Mouse (Mus musculus): ENCODE data around the gene Olfr1233. TPM values are rescaled to one million over a fixed set of nuclear protein-coding genes. Genes with fewer than 3 reads are reported as not detected.

Olfr1233 gene
- total RNA-seq (2021): not detected
- long read RNA-seq, experiment 1: 0 reads
- long read RNA-seq, experiment 2: 0 reads

- DNase-seq (ENCODE audit: low spot score in 2 of 2): no peak
- Histone ChIP-seq H3K4me3 (no peak within 1 kb of the TSS), H3K27ac (no peak within 1 kb of the TSS)
- TF ChIP-seq CTCF (conservative IDR thresholded peaks at IDR 0.05): no peak
These were observed at the start of gene Olfr1233 for GRCm38 (mm10) chr2:89342298-89342697. Gene Olfr1233 (minus strand): TSS chr2:89342398.

DNA sequence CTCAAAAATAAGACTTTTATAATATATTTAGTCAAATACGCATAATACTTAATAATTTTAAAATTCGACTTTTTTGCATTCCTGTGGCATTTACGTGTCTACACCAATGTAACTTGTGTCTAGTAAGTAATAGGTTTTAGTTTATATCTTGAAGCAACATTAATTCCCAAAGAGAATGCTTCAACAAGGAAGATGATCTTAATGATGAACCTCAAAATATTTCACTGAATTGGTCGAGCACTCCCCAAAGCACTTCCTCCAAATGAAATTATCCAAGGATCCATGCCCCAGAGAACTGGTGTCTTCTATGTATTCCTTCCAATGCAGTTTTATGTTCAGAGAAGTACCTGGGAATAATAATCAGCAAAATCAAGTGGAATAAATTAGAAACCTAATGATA is 22.6 kb upstream of the Olfr1233 start, which contains the start of gene Olfr1234:
TSS of gene Olfr1234 (minus strand) at position 101 of the 400 bp plus-strand sequence.
- Histone ChIP-seq H3K27ac (no peak within 1 kb of the TSS), H3K4me3 (no peak within 1 kb of the TSS)
- no peak for DNase-seq (ENCODE audit: low spot score in 2 of 2)
- TF ChIP-seq CTCF (conservative IDR thresholded peaks at IDR 0.05): no peak

GRCm38 (mm10) chr2:89329575-89329974 is 12.6 kb downstream of the Olfr1233 start, which contains the start of gene Olfr1232:
Gene Olfr1232 (minus strand): TSS chr2:89329675.
- TF ChIP-seq CTCF (conservative IDR thresholded peaks at IDR 0.05): no peak
- no peak within 1 kb of the TSS for H3K27ac ChIP-seq
- DNase-seq (ENCODE audit: low spot score in 2 of 2): no peak
- H3K4me3 ChIP-seq: no peak within 1 kb of the TSS

DNA sequence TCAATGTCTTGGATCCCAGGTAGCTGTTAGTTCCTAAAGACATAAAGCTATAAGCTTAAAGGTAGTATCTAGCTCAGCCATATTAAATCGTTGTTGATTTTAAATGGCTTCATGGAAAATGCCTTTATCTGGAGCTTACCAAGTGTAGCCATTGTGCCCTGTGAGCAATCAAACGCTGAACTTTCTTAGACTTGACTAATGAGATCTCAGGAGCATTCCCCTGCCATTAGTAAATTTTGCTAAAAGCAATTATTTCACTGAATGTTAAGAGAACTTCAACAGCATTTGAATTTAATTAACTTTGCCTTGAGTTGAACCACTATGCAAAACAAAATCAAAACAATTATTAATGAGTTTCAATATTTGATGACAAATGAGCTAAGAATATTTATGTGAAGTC is 35.2 kb downstream of the Olfr1233 start, which contains the start of gene Olfr1231:
TSS of gene Olfr1231 (minus strand) at position 101 of the 400 bp plus-strand sequence.
- H3K4me3 ChIP-seq: no peak within 1 kb of the TSS
- no peak for DNase-seq (ENCODE audit: low spot score in 2 of 2)
- no peak for TF ChIP-seq CTCF (conservative IDR thresholded peaks at IDR 0.05)
- no peak within 1 kb of the TSS for H3K27ac ChIP-seq

DNA sequence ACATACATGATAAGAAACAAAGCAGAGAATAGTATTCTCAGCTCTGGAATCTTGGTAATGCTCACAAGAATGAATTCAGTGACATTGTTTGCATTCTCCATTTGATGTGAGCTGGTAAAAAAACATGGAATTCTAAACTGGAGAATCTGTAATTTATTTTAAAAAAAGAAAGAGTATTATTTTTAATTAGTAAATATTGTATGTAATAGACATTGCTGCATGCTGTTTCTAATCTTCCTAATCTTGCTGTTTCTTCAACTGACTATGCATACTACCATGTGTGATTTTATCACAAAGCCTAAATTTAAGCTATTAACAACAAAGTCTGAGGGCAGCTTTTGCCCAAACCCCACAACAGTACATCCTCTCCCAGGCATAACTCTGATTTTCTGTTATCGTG is 45.0 kb downstream of the Olfr1233 start, which contains the start of gene Olfr1230:
TSS of gene Olfr1230 (minus strand) at position 101 of the 400 bp plus-strand sequence.
- Histone ChIP-seq H3K27ac (no peak within 1 kb of the TSS), H3K4me3 (no peak within 1 kb of the TSS)
- no peak for DNase-seq (ENCODE audit: low spot score in 2 of 2)
- TF ChIP-seq CTCF (conservative IDR thresholded peaks at IDR 0.05): no peak

- no peak for TF ChIP-seq CTCF (conservative IDR thresholded peaks at IDR 0.05)
- H3K27ac ChIP-seq: no peak within 1 kb of the TSS
These were observed 54.3 kb downstream of the Olfr1233 start, which contains the start of gene Olfr1229 for GRCm38 (mm10) chr2:89287914-89288313. Gene Olfr1229 (minus strand): TSS chr2:89288014.

More at GRCm38 (mm10) chr2:89287914-89288313, 54.3 kb downstream of the Olfr1233 start, which contains the start of gene Olfr1229:
- no peak within 1 kb of the TSS for H3K4me3 ChIP-seq
- DNase-seq (ENCODE audit: low spot score in 2 of 2): no peak

Other genes starting within 250 kb of the Olfr1233 start
- not detected for gene Olfr1220, start 235.6 kb downstream of the Olfr1233 start, total RNA-seq (2021)
- gene Olfr1221, start 225.1 kb downstream of the Olfr1233 start, total RNA-seq (2021): not detected
- not detected for gene Olfr1222, start 209.3 kb downstream of the Olfr1233 start, total RNA-seq (2021)
- gene Olfr1223, start 190.8 kb downstream of the Olfr1233 start, total RNA-seq (2021): not detected
- not detected for gene Olfr1224-ps1, start 178.3 kb downstream of the Olfr1233 start, total RNA-seq (2021)
- not detected for gene Olfr1225, start 167.7 kb downstream of the Olfr1233 start, total RNA-seq (2021)
- gene Olfr1226, start 142.3 kb downstream of the Olfr1233 start, total RNA-seq (2021): not detected
- not detected for gene Olfr1228, start 88.3 kb downstream of the Olfr1233 start, total RNA-seq (2021)
- gene Olfr1229, start 54.4 kb downstream of the Olfr1233 start, total RNA-seq (2021): not detected
- not detected for gene Olfr1230, start 45.1 kb downstream of the Olfr1233 start, total RNA-seq (2021)
- not detected for gene Olfr1231, start 35.3 kb downstream of the Olfr1233 start, total RNA-seq (2021)
- not detected for gene Olfr1232, start 12.7 kb downstream of the Olfr1233 start, total RNA-seq (2021)
- gene Olfr1234, start 22.5 kb upstream of the Olfr1233 start, total RNA-seq (2021): not detected
- gene Olfr1238, start 67.3 kb upstream of the Olfr1233 start, total RNA-seq (2021): not detected
- gene Olfr1239, start 78.0 kb upstream of the Olfr1233 start, total RNA-seq (2021): not detected
- not detected for gene Olfr1240, start 100.6 kb upstream of the Olfr1233 start, total RNA-seq (2021)
- not detected for gene Olfr1241, start 144.7 kb upstream of the Olfr1233 start, total RNA-seq (2021)
- not detected for gene Olfr1242, start 155.9 kb upstream of the Olfr1233 start, total RNA-seq (2021)
- gene Olfr1243, start 189.1 kb upstream of the Olfr1233 start, total RNA-seq (2021): not detected
- gene Olfr1245, start 236.0 kb upstream of the Olfr1233 start, total RNA-seq (2021): not detected